Mouse (Mus musculus): ENCODE data around the gene Cntrl. TPM values are rescaled to one million over a fixed set of nuclear protein-coding genes. Genes with fewer than 3 reads are reported as not detected.

Gene Cntrl
- total and polyA plus RNA-seq, 3 experiments: 13.7 to 93.5 (median 70.5) TPM

DNA sequence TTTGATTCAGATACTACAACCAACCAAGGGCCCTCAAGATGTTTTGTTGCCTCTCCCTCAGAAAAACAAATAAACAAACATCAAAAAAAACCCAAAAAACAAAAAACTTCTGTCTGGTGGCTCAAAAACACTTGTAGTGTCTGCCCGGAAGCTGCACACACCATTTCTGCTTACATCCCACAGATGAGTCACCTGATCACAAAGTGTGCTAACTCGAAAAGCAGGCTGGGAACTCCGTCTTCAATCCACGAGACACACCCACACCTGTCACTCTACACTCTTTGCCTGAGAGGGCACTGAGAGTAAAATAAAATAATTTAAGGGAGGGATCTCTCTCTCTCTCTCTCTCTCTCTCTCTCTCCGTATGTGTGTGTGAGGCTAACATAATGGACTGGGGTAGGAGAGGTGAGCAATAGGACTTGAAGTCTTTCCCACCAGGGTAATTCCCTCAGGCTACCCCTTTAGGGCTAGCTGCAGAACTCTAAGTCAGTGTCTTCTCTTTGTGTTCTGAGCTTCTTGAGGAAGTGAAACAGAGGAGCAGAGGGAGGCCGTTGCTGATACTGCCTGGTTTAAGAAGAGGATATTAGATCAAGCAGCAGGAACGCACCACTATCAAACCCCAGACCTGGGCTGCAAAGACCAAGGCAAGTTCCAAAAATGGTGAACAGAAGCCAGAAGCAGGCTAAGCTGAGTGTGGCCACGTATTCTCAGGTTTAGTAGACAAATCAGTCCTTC is 99.8 kb downstream of the Cntrl start:
- no peak for TF ChIP-seq CTCF (IDR thresholded peaks at IDR 0.05; ENCODE audit: low read depth, low read length)
- no peak for TF ChIP-seq GATA2 (IDR thresholded peaks at IDR 0.05; ENCODE audit: borderline replicate concordance, low read depth, low read length)
- TF ChIP-seq POLR2AphosphoS5 (IDR thresholded peaks at IDR 0.05; ENCODE audit: insufficient replicate concordance, low read depth, low read length): no peak
- no peak for TF ChIP-seq TAL1 (conservative IDR thresholded peaks at IDR 0.05; ENCODE audit: low read depth, low read length)
- TF ChIP-seq GATA1 (IDR thresholded peaks at IDR 0.05; ENCODE audit: borderline replicate concordance, low read length): no peak
- no peaks in the 10 kb centered on the region for H3K36me3 ChIP-seq (replicated peaks)
- no peak overlapping the region for H3K4me3 ChIP-seq (ENCODE audit: low read depth, low read length)
- H3K9me3 ChIP-seq (replicated peaks): no peaks in the 10 kb centered on the region
- DNase-seq (ENCODE audit: low spot score): no peak
- H3K27me3 ChIP-seq (ENCODE audit: insufficient read depth, low read length): no peaks in the 10 kb centered on the region
- H3K4me1 ChIP-seq (ENCODE audit: insufficient read depth, low read depth, low read length): peaks cover 72% of the 10 kb centered on the region
- no peak for ATAC-seq (ENCODE audit: extremely low read depth, insufficient number of reproducible peaks, low FRiP score, poor library complexity, severe bottlenecking)

DNA sequence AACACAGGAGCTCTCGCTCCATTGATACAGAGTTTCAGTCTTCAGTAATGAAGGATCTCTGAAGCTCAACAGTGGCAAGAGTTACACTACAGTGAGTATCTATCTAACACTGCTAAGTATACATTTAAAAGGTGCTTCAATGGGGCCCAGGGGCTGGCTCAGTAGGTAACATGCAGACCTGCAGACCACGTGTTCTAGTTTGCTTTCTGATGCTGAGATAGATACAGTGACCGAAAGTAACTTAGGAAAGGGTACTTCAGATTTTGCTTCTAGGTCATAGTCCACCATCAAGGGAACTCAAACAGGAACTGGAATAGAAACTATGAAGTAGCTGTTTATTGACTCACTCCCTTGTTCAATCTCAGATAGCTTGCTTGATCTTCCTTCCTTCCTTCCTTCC is 102.4 kb downstream of the Cntrl start:
- no peaks in the 10 kb centered on the region for H3K36me3 ChIP-seq (replicated peaks)
- H3K4me3 ChIP-seq (ENCODE audit: low read depth, low read length): no peak overlapping the region
- no peaks in the 10 kb centered on the region for H3K9me3 ChIP-seq (replicated peaks)
- TF ChIP-seq GATA2 (IDR thresholded peaks at IDR 0.05; ENCODE audit: borderline replicate concordance, low read depth, low read length): no peak
- TF ChIP-seq CTCF (IDR thresholded peaks at IDR 0.05; ENCODE audit: low read depth, low read length): no peak
- no peak for TF ChIP-seq TAL1 (conservative IDR thresholded peaks at IDR 0.05; ENCODE audit: low read depth, low read length)
- TF ChIP-seq GATA1 (IDR thresholded peaks at IDR 0.05; ENCODE audit: borderline replicate concordance, low read length): no peak
- no peak for TF ChIP-seq POLR2AphosphoS5 (IDR thresholded peaks at IDR 0.05; ENCODE audit: insufficient replicate concordance, low read depth, low read length)
- ATAC-seq (ENCODE audit: extremely low read depth, insufficient number of reproducible peaks, low FRiP score, poor library complexity, severe bottlenecking): no peak
- H3K27me3 ChIP-seq (ENCODE audit: insufficient read depth, low read length): peaks cover 4% of the 10 kb centered on the region
- no peak for DNase-seq (ENCODE audit: low spot score)
- H3K4me1 ChIP-seq (ENCODE audit: insufficient read depth, low read depth, low read length): peaks cover 80% of the 10 kb centered on the region

DNA sequence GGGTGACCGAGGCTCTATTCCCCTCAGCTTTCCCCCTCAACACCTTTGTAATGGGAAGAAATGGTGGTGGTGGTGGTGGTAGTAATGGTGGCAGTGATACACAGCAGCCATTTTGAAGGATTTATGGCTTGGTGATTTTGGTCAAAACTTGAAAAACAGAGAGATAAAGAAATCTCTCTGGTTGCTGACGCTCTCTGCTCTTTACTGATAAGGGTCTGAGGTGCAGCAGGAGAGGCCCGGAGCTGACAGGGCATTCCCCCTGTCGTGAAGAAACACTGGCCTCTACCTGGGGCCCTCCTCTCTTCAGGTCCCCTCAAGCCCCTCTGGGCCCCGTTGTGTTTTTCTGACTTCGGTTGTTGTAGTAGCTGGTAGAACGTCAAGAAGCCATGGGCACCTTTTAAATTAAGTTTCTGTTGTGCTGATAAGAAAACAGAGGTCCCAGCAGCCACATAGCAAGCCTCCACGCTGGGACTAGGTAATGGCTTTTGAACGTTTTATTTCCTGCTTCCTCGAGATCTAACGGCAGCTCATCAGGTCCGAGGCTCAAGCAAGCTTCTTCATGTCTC is 104.1 kb downstream of the Cntrl start:
- ATAC-seq (ENCODE audit: extremely low read depth, insufficient number of reproducible peaks, low FRiP score, poor library complexity, severe bottlenecking) (peak; percentile 89), DNase-seq (ENCODE audit: low spot score) (peak; percentile 60)
- Histone ChIP-seq H3K36me3 (replicated peaks) (no peaks in the 10 kb centered on the region), H3K9me3 (replicated peaks) (no peaks in the 10 kb centered on the region), H3K4me3 (ENCODE audit: low read depth, low read length) (peak overlapping the region; percentile 65; the same call in 1 of the 2 replicates), H3K27me3 (ENCODE audit: insufficient read depth, low read length) (peaks cover 8% of the 10 kb centered on the region), H3K4me1 (ENCODE audit: insufficient read depth, low read depth, low read length) (peaks cover 74% of the 10 kb centered on the region)
- TF ChIP-seq TAL1 (conservative IDR thresholded peaks at IDR 0.05; ENCODE audit: low read depth, low read length) (peak; percentile 81), CTCF (IDR thresholded peaks at IDR 0.05; ENCODE audit: low read depth, low read length) (no peak)

DNA sequence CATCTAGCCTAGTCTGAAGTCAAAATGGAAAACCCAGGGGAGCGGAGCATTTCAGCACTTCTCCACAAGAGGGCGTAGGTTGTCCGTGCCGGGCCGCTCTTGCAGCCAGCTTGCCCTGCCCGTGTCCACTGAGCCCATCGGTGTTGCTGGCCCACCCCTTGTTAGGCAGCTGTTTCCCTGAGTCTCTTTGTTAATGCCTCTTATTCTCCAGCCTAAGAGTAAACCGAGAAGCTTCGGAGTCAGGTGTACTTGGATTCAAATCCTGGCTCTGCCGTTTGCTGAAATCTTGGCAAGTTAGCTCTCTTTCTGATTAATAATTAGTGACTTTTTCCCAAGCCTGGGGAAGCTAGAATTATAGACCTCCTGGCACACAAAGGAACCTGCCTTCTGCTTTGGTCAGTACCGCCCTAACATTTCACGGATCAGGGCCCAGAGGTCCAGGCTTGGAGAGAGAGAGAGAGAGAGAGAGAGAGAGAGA is 105.6 kb downstream of the Cntrl start:
- peak overlapping the region; percentile 15; the same call in 1 of the 2 replicates for H3K4me3 ChIP-seq (ENCODE audit: low read depth, low read length)
- H3K9me3 ChIP-seq (replicated peaks): no peaks in the 10 kb centered on the region
- H3K36me3 ChIP-seq (replicated peaks): no peaks in the 10 kb centered on the region
- peaks cover 13% of the 10 kb centered on the region for H3K27me3 ChIP-seq (ENCODE audit: insufficient read depth, low read length)
- H3K4me1 ChIP-seq (ENCODE audit: insufficient read depth, low read depth, low read length): peaks cover 67% of the 10 kb centered on the region
- DNase-seq (ENCODE audit: low spot score) (peak; percentile 49), ATAC-seq (ENCODE audit: extremely low read depth, insufficient number of reproducible peaks, low FRiP score, poor library complexity, severe bottlenecking) (no peak)
- TF ChIP-seq GATA1 (IDR thresholded peaks at IDR 0.05; ENCODE audit: borderline replicate concordance, low read length) (no peak), POLR2AphosphoS5 (IDR thresholded peaks at IDR 0.05; ENCODE audit: insufficient replicate concordance, low read depth, low read length) (no peak), GATA2 (IDR thresholded peaks at IDR 0.05; ENCODE audit: borderline replicate concordance, low read depth, low read length) (no peak), CTCF (IDR thresholded peaks at IDR 0.05; ENCODE audit: low read depth, low read length) (peak; percentile 92), TAL1 (conservative IDR thresholded peaks at IDR 0.05; ENCODE audit: low read depth, low read length) (no peak)

DNA sequence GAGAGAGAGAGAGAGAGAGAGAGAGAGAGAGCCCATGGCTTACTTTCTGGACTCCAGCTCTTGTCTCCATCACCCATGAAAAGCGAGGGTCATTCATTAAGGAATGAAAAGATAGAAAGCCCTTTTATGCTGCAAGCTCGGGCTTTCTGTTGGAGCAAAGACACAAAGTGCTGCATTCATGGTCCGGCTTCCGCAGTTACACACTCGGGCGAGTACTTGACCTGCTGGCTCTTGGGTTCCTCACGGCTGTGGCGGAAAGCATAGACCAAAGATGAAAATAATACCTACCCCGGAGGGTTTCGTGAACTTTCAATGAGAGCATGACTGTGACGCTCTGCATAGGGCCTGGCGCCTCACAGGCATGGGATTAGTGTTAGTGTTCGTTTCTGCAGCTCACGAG is 106.1 kb downstream of the Cntrl start:
- no peaks in the 10 kb centered on the region for H3K9me3 ChIP-seq (replicated peaks)
- H3K27me3 ChIP-seq (ENCODE audit: insufficient read depth, low read length): peaks cover 17% of the 10 kb centered on the region
- DNase-seq (ENCODE audit: low spot score): no peak
- no peak overlapping the region for H3K4me3 ChIP-seq (ENCODE audit: low read depth, low read length)
- ATAC-seq (ENCODE audit: extremely low read depth, insufficient number of reproducible peaks, low FRiP score, poor library complexity, severe bottlenecking): no peak
- no peak for TF ChIP-seq TAL1 (conservative IDR thresholded peaks at IDR 0.05; ENCODE audit: low read depth, low read length)
- no peak for TF ChIP-seq GATA2 (IDR thresholded peaks at IDR 0.05; ENCODE audit: borderline replicate concordance, low read depth, low read length)
- no peak for TF ChIP-seq CTCF (IDR thresholded peaks at IDR 0.05; ENCODE audit: low read depth, low read length)
- no peak for TF ChIP-seq GATA1 (IDR thresholded peaks at IDR 0.05; ENCODE audit: borderline replicate concordance, low read length)
- no peak for TF ChIP-seq POLR2AphosphoS5 (IDR thresholded peaks at IDR 0.05; ENCODE audit: insufficient replicate concordance, low read depth, low read length)
- no peaks in the 10 kb centered on the region for H3K36me3 ChIP-seq (replicated peaks)
- H3K4me1 ChIP-seq (ENCODE audit: insufficient read depth, low read depth, low read length): peaks cover 64% of the 10 kb centered on the region

DNA sequence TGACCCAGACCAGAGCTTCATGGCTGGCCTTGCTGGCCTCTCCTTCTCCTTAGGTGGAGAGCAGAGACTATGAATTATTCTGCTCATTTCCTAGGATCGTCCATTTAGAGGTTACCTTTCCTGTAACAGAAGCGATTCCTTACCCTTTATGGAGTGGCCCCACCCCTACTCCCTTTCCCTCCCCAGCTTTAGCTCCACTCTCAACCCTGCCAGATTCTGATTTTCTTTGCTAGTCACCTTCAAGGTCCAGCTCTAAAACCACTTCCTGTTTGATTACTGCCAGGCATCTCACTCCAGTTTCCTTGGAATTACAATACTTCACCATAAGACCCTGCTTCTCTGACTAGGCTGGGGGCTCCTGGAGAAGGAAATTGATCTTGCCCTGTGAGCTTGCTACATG is 107.4 kb downstream of the Cntrl start:
- no peaks in the 10 kb centered on the region for H3K9me3 ChIP-seq (replicated peaks)
- no peaks in the 10 kb centered on the region for H3K36me3 ChIP-seq (replicated peaks)
- ATAC-seq (ENCODE audit: extremely low read depth, insufficient number of reproducible peaks, low FRiP score, poor library complexity, severe bottlenecking) (no peak), DNase-seq (ENCODE audit: low spot score) (no peak)
- H3K4me1 ChIP-seq (ENCODE audit: insufficient read depth, low read depth, low read length): peaks cover 50% of the 10 kb centered on the region
- TF ChIP-seq TAL1 (conservative IDR thresholded peaks at IDR 0.05; ENCODE audit: low read depth, low read length): no peak
- TF ChIP-seq POLR2AphosphoS5 (IDR thresholded peaks at IDR 0.05; ENCODE audit: insufficient replicate concordance, low read depth, low read length): no peak
- no peak for TF ChIP-seq CTCF (IDR thresholded peaks at IDR 0.05; ENCODE audit: low read depth, low read length)
- TF ChIP-seq GATA2 (IDR thresholded peaks at IDR 0.05; ENCODE audit: borderline replicate concordance, low read depth, low read length): no peak
- TF ChIP-seq GATA1 (IDR thresholded peaks at IDR 0.05; ENCODE audit: borderline replicate concordance, low read length): no peak
- peaks cover 28% of the 10 kb centered on the region for H3K27me3 ChIP-seq (ENCODE audit: insufficient read depth, low read length)
- H3K4me3 ChIP-seq (ENCODE audit: low read depth, low read length): no peak overlapping the region

Measured in G1E (cell line).